8 mouse cellular contexts compared by ENCODE assay signal in genomic region chr6:119388650-119389012, GRCm38 (mm10). TPM values are rescaled to one million over a fixed set of nuclear protein-coding genes. Genes with fewer than 3 reads are reported as not detected.
DNase-seq lines count a peak whose midpoint lies in the region; ATAC-seq and TF ChIP-seq lines count a peak whose summit lies in the region.

No protein-coding gene starts in this region.

- H3K9me3 ChIP-seq in heart, embryonic 11.5 days (replicated peaks; ENCODE audit: control insufficient read depth, low read length) = no peaks in the 10 kb centered on the region
- no peaks in the 10 kb centered on the region for H3K9me3 ChIP-seq in kidney, embryonic 16.5 days (ENCODE audit: low read length)

- peak overlapping the region; percentile 97 for H3K4me3 ChIP-seq in bone marrow macrophage, adult 2 months (ENCODE audit: insufficient read depth, low read length)
- H3K4me3 ChIP-seq in embryonic fibroblast, embryonic 13.5 days (ENCODE audit: insufficient read depth, low read length) = peak overlapping the region; percentile 96
- H3K4me3 ChIP-seq in heart, embryonic 11.5 days (ENCODE audit: low read depth, low read length) = peak overlapping the region; percentile 88
- peak overlapping the region; percentile 69 for H3K4me3 ChIP-seq in kidney, embryonic 16.5 days (ENCODE audit: low read length)
- peak overlapping the region; percentile 81 for H3K4me3 ChIP-seq in liver, adult 2 months (ENCODE audit: insufficient read depth, low read depth, low read length)
- H3K4me3 ChIP-seq in myocyte = peak overlapping the region; percentile 52

- TF ChIP-seq POLR2A in bone marrow macrophage, adult 2 months (IDR thresholded peaks at IDR 0.05; ENCODE audit: borderline replicate concordance, low read depth, low read length) = 0 out of 2 replicates have a peak, but pooled peaks have one; percentile 13
- TF ChIP-seq POLR2A in embryonic fibroblast, embryonic 13.5 days (IDR thresholded peaks at IDR 0.05; ENCODE audit: low read depth, low read length) = peak; percentile 69
- no peak for TF ChIP-seq POLR2A in liver, adult 2 months (IDR thresholded peaks at IDR 0.05; ENCODE audit: extremely low read depth, insufficient read depth, low read length)
- TF ChIP-seq POLR2A in myocyte (IDR thresholded peaks at IDR 0.05; ENCODE audit: insufficient read length, low read depth) = peak; percentile 84

- under 1% methylated on average over 43 of the region's 53 CpGs for WGBS in heart, embryonic 11.5 days (ENCODE audit: insufficient replicate concordance)
- under 1% methylated on average over 31 of the region's 53 CpGs for WGBS in kidney, embryonic 16.5 days
- WGBS in liver, adult 2 months = under 1% methylated on average over 50 of the region's 53 CpGs

- no peaks in the 10 kb centered on the region for H3K27me3 ChIP-seq in heart, embryonic 11.5 days (ENCODE audit: control insufficient read depth, insufficient read depth, low read length)
- no peaks in the 10 kb centered on the region for H3K27me3 ChIP-seq in kidney, embryonic 16.5 days (ENCODE audit: insufficient read depth, low read length)
- H3K27me3 ChIP-seq in liver, adult 2 months (ENCODE audit: control insufficient read depth, insufficient read depth, low read length) = no peaks in the 10 kb centered on the region
- no peaks in the 10 kb centered on the region for H3K27me3 ChIP-seq in myocyte (ENCODE audit: control insufficient read depth, insufficient read depth, insufficient read length)
- H3K27me3 ChIP-seq in splenic B cell, adult 2 months (ENCODE audit: control insufficient read depth, insufficient read depth, low read length, poor library complexity, severe bottlenecking) = no peaks in the 10 kb centered on the region

- H3ac ChIP-seq in myocyte (ENCODE audit: control insufficient read depth, insufficient read length) = peak overlapping the region; percentile 96

- peak overlapping the region; percentile 88 for H3K4me2 ChIP-seq in heart, embryonic 11.5 days
- peak overlapping the region; percentile 82 for H3K4me2 ChIP-seq in kidney, embryonic 16.5 days (replicated peaks; ENCODE audit: low read depth, low read length)
- peak overlapping the region; percentile 92 for H3K4me2 ChIP-seq in myocyte (ENCODE audit: low read depth)

- peaks cover 29% of the 10 kb centered on the region for H3K79me2 ChIP-seq in liver, adult 2 months (ENCODE audit: control insufficient read depth, insufficient read depth, low read length)
- peaks cover 45% of the 10 kb centered on the region for H3K79me2 ChIP-seq in myocyte (ENCODE audit: control insufficient read depth, insufficient read depth)

- peak overlapping the region; percentile 98 for H3K9ac ChIP-seq in heart, embryonic 11.5 days (ENCODE audit: low read depth, low read length)
- peak overlapping the region; percentile 94 for H3K9ac ChIP-seq in kidney, embryonic 16.5 days (replicated peaks; ENCODE audit: low read length)
- peak overlapping the region; percentile 95 for H3K9ac ChIP-seq in liver, adult 2 months (ENCODE audit: low read depth, low read length)

- no peaks in the 10 kb centered on the region for H3K36me3 ChIP-seq in heart, embryonic 11.5 days (ENCODE audit: control insufficient read depth, insufficient read depth, low read length)
- H3K36me3 ChIP-seq in kidney, embryonic 16.5 days (ENCODE audit: insufficient read depth, low read length) = no peaks in the 10 kb centered on the region
- peaks cover 11% of the 10 kb centered on the region; the same call in 1 of the 2 replicates for H3K36me3 ChIP-seq in liver, adult 2 months (ENCODE audit: control insufficient read depth, insufficient read depth, low read length)
- H3K36me3 ChIP-seq in myocyte (ENCODE audit: control insufficient read depth, insufficient read depth) = no peaks in the 10 kb centered on the region
- no peaks in the 10 kb centered on the region for H3K36me3 ChIP-seq in splenic B cell, adult 2 months (ENCODE audit: control insufficient read depth, insufficient read depth, low read length, poor library complexity, severe bottlenecking)

- ATAC-seq in heart, embryonic 11.5 days (replicated peaks; ENCODE audit: insufficient number of reproducible peaks, low FRiP score, low TSS enrichment) = peak; percentile 99
- ATAC-seq in kidney, embryonic 16.5 days (ENCODE audit: low FRiP score, low TSS enrichment) = peak; percentile 99

- peaks cover 13% of the 10 kb centered on the region for H3K4me1 ChIP-seq in bone marrow macrophage, adult 2 months (ENCODE audit: control insufficient read depth, insufficient read depth, low read length)
- peaks cover 6% of the 10 kb centered on the region for H3K4me1 ChIP-seq in embryonic fibroblast, embryonic 13.5 days (ENCODE audit: control insufficient read depth, insufficient read depth, low read length)
- peaks cover 8% of the 10 kb centered on the region for H3K4me1 ChIP-seq in heart, embryonic 11.5 days (ENCODE audit: control insufficient read depth, insufficient read depth, low read length)
- H3K4me1 ChIP-seq in kidney, embryonic 16.5 days (ENCODE audit: insufficient read depth, low read length) = peaks cover 26% of the 10 kb centered on the region
- H3K4me1 ChIP-seq in liver, adult 2 months (ENCODE audit: control insufficient read depth, insufficient read depth, low read length) = peaks cover 25% of the 10 kb centered on the region

- TF ChIP-seq CTCF in bone marrow macrophage, adult 2 months (IDR thresholded peaks at IDR 0.05; ENCODE audit: low read depth, low read length) = no peak
- no peak for TF ChIP-seq CTCF in embryonic fibroblast, embryonic 13.5 days (IDR thresholded peaks at IDR 0.05; ENCODE audit: borderline replicate concordance, insufficient read depth, low read length)
- no peak for TF ChIP-seq CTCF in liver, adult 2 months (IDR thresholded peaks at IDR 0.05; ENCODE audit: low read depth, low read length)

- H3K27ac ChIP-seq in bone marrow macrophage, adult 2 months (ENCODE audit: insufficient read depth, low read depth, low read length) = peak overlapping the region; percentile 84
- H3K27ac ChIP-seq in embryonic fibroblast, embryonic 13.5 days (ENCODE audit: insufficient read depth, low read length) = no peak overlapping the region
- peak overlapping the region; percentile 86 for H3K27ac ChIP-seq in heart, embryonic 11.5 days (ENCODE audit: low read depth, low read length)
- peak overlapping the region; percentile 90 for H3K27ac ChIP-seq in kidney, embryonic 16.5 days (ENCODE audit: low read length)
- H3K27ac ChIP-seq in liver, adult 2 months (replicated peaks; ENCODE audit: insufficient read depth, low read depth, low read length) = peak overlapping the region; percentile 47

- DNase-seq in A20 (ENCODE audit: low read depth, low spot score) = peak; percentile 97
- peak; percentile 85 for DNase-seq in liver, adult 2 months (ENCODE audit: extremely low read depth, low read depth, low spot score)
- DNase-seq in splenic B cell, adult 2 months (ENCODE audit: low read depth, low spot score) = peak; percentile 97

TF ChIP-seq in myocyte, 11 proteins besides CTCF, POLR2A, EP300 and RAD21:
- peak; percentile 52 for TF ChIP-seq POLR2AphosphoS2 (IDR thresholded peaks at IDR 0.05; ENCODE audit: insufficient read length, low read depth)
- TF ChIP-seq MYOD1 (IDR thresholded peaks at IDR 0.05; ENCODE audit: control insufficient read depth in 1 of 3, insufficient read length in 2 of 3, low read depth in 2 of 3) = no peak

RNA-seq across cellular contexts. Expression of gene Adipor2, which starts 28.9 kb away (rescaled TPM):
- 67.6 and 71.2 TPM in 2 replicates for polyA plus RNA-seq in bone marrow macrophage, adult 2 months (2012; ENCODE audit: insufficient read depth, insufficient read length, missing spikeins)
- polyA plus RNA-seq in embryonic fibroblast, embryonic 13.5 days (2011; ENCODE audit: insufficient read length, low read depth, missing spikeins) = 38.2 and 42.8 TPM in 2 replicates
- 11.5 and 22.6 TPM in 2 replicates for polyA plus RNA-seq in heart, embryonic 11.5 days (2014; fragmentation: Nextera tagmentation; extraction: Ambion mirVana)
- polyA plus RNA-seq in kidney, embryonic 16.5 days (2015; fragmentation: Nextera tagmentation; extraction: Ambion mirVana) = 45.2 and 45.4 TPM in 2 replicates
- 252 and 306 TPM in 2 replicates for total RNA-seq in liver, adult 2 months (2014; rRNA removed)
- polyA plus RNA-seq in liver, adult 2 months (2012; rRNA removed) = 212 and 246 TPM in 2 replicates
- 47.9 TPM for polyA plus RNA-seq in myocyte (2012; fragmentation: generic; extraction: Trizol)

RNA-seq across cellular contexts. Expression of gene Lrtm2, which starts 58.1 kb away (rescaled TPM):
- polyA plus RNA-seq in bone marrow macrophage, adult 2 months (2012; ENCODE audit: insufficient read depth, insufficient read length, missing spikeins) = not detected in 2 replicates
- polyA plus RNA-seq in embryonic fibroblast, embryonic 13.5 days (2011; ENCODE audit: insufficient read length, low read depth, missing spikeins) = not detected in 2 replicates
- 0.20 TPM in 1 of 2 replicates, not detected in the other for polyA plus RNA-seq in heart, embryonic 11.5 days (2014; fragmentation: Nextera tagmentation; extraction: Ambion mirVana)
- polyA plus RNA-seq in kidney, embryonic 16.5 days (2015; fragmentation: Nextera tagmentation; extraction: Ambion mirVana) = 0.13 and 0.49 TPM in 2 replicates
- total RNA-seq in liver, adult 2 months (2014; rRNA removed) = under 0.01 TPM in 2 replicates
- polyA plus RNA-seq in liver, adult 2 months (2012; rRNA removed) = 0.05 and 0.17 TPM in 2 replicates
- 0.06 TPM for polyA plus RNA-seq in myocyte (2012; fragmentation: generic; extraction: Trizol)
